Mouse (Mus musculus): ENCODE results near the gene Poldip3. TPM values are rescaled to one million over a fixed set of nuclear protein-coding genes. Genes with fewer than 3 reads are reported as not detected.
"Not testable (repeated sequence)": the region's sequence is repeated elsewhere in the genome, so short reads cannot be mapped to it uniquely, and the experiment has no call there.

Gene Poldip3
- polyA plus RNA-seq, 1 experiment from 2014 or later, result 88.6 TPM

- no peaks in the 10 kb centered on the region for H3K4me1 ChIP-seq (replicated peaks; ENCODE audit: insufficient read depth, low read length)
- H3K9me3 ChIP-seq (replicated peaks; ENCODE audit: low read length), result no peaks in the 10 kb centered on the region
- WGBS, result 84% methylated on average over 2 of the region's 2 CpGs
- peaks cover 66% of the 10 kb centered on the region for H3K36me3 ChIP-seq (ENCODE audit: insufficient read depth, low read length)
- ATAC-seq (replicated peaks; ENCODE audit: low FRiP score, low read depth) (no peak), DNase-seq (ENCODE audit: low spot score) (no peak)
- H3K9ac ChIP-seq (ENCODE audit: low read depth, low read length), result no peak overlapping the region
- no peak for TF ChIP-seq CTCF (IDR thresholded peaks at IDR 0.05; ENCODE audit: low read depth)
- H3K27ac ChIP-seq, result no peak overlapping the region
- H3K4me3 ChIP-seq (replicated peaks; ENCODE audit: low read depth, low read length), result no peak overlapping the region
- no peaks in the 10 kb centered on the region for H3K27me3 ChIP-seq (ENCODE audit: insufficient read depth, low read length)
- no peak overlapping the region for H3K4me2 ChIP-seq (ENCODE audit: low read length)
Observed at GRCm38 (mm10) chr15:83135654-83136053, 13.5 kb downstream of the Poldip3 start.

- H3K27ac ChIP-seq, result no peak overlapping the region
- 89% methylated on average over 6 of the region's 6 CpGs for WGBS
- no peak for ATAC-seq (replicated peaks; ENCODE audit: low FRiP score, low read depth)
Observed at GRCm38 (mm10) chr15:83134671-83135070, 14.5 kb downstream of the Poldip3 start.

GRCm38 (mm10) chr15:83129530-83130231 is 19.5 kb downstream of the Poldip3 start:
- no peak; the same call in 1 of the 2 replicates for ATAC-seq (replicated peaks; ENCODE audit: low FRiP score, low read depth)
- H3K9me3 ChIP-seq (replicated peaks; ENCODE audit: low read length), result no peaks in the 10 kb centered on the region
- H3K4me1 ChIP-seq (replicated peaks; ENCODE audit: insufficient read depth, low read length), result no peaks in the 10 kb centered on the region
- no peak for DNase-seq (ENCODE audit: low spot score)
- H3K27me3 ChIP-seq (ENCODE audit: insufficient read depth, low read length), result no peaks in the 10 kb centered on the region
- H3K4me3 ChIP-seq (replicated peaks; ENCODE audit: low read depth, low read length), result no peak overlapping the region
- no peak overlapping the region for H3K27ac ChIP-seq
- no peak overlapping the region for H3K9ac ChIP-seq (ENCODE audit: low read depth, low read length)
- H3K4me2 ChIP-seq (ENCODE audit: low read length), result no peak overlapping the region
- no peak for TF ChIP-seq CTCF (IDR thresholded peaks at IDR 0.05; ENCODE audit: low read depth)
- peaks cover 79% of the 10 kb centered on the region for H3K36me3 ChIP-seq (ENCODE audit: insufficient read depth, low read length)
- 87% methylated on average over 7 of the region's 7 CpGs for WGBS

More at GRCm38 (mm10) chr15:83134671-83135070, 14.5 kb downstream of the Poldip3 start:
- Histone ChIP-seq H3K4me1 (replicated peaks; ENCODE audit: insufficient read depth, low read length) (no peaks in the 10 kb centered on the region), H3K27me3 (ENCODE audit: insufficient read depth, low read length) (no peaks in the 10 kb centered on the region), H3K9me3 (replicated peaks; ENCODE audit: low read length) (no peaks in the 10 kb centered on the region), H3K4me2 (ENCODE audit: low read length) (no peak overlapping the region), H3K4me3 (replicated peaks; ENCODE audit: low read depth, low read length) (no peak overlapping the region), H3K36me3 (ENCODE audit: insufficient read depth, low read length) (peaks cover 76% of the 10 kb centered on the region), H3K9ac (ENCODE audit: low read depth, low read length) (no peak overlapping the region)
- DNase-seq (ENCODE audit: low spot score), result no peak
- no peak for TF ChIP-seq CTCF (IDR thresholded peaks at IDR 0.05; ENCODE audit: low read depth)

GRCm38 (mm10) chr15:83127037-83127436 is 22.1 kb downstream of the Poldip3 start:
- not testable (repeated sequence) for H3K4me1 ChIP-seq (replicated peaks; ENCODE audit: insufficient read depth, low read length); H3K9me3 ChIP-seq (replicated peaks; ENCODE audit: low read length); H3K4me2 ChIP-seq (ENCODE audit: low read length); H3K27ac ChIP-seq; DNase-seq (ENCODE audit: low spot score); H3K9ac ChIP-seq (ENCODE audit: low read depth, low read length); ATAC-seq (replicated peaks; ENCODE audit: low FRiP score, low read depth); H3K27me3 ChIP-seq (ENCODE audit: insufficient read depth, low read length); H3K4me3 ChIP-seq (replicated peaks; ENCODE audit: low read depth, low read length)
- peaks cover 60% of the 10 kb centered on the region for H3K36me3 ChIP-seq (ENCODE audit: insufficient read depth, low read length)
- 80% methylated on average over 3 of the region's 3 CpGs for WGBS

- no peak for TF ChIP-seq CTCF (IDR thresholded peaks at IDR 0.05; ENCODE audit: low read depth)
- ATAC-seq (replicated peaks; ENCODE audit: low FRiP score, low read depth) (no peak), DNase-seq (ENCODE audit: low spot score) (no peak)
- Histone ChIP-seq H3K9ac (ENCODE audit: low read depth, low read length) (no peak overlapping the region), H3K36me3 (ENCODE audit: insufficient read depth, low read length) (peaks cover 55% of the 10 kb centered on the region), H3K27ac (no peak overlapping the region), H3K4me2 (ENCODE audit: low read length) (no peak overlapping the region), H3K9me3 (replicated peaks; ENCODE audit: low read length) (no peaks in the 10 kb centered on the region), H3K27me3 (ENCODE audit: insufficient read depth, low read length) (no peaks in the 10 kb centered on the region), H3K4me3 (replicated peaks; ENCODE audit: low read depth, low read length) (no peak overlapping the region), H3K4me1 (replicated peaks; ENCODE audit: insufficient read depth, low read length) (peaks cover 2% of the 10 kb centered on the region; the same call in 1 of the 2 replicates)
- WGBS, result 95% methylated on average over 9 of the region's 9 CpGs
Observed at GRCm38 (mm10) chr15:83126582-83126981, 22.6 kb downstream of the Poldip3 start.

- H3K27me3 ChIP-seq (ENCODE audit: insufficient read depth, low read length), result no peaks in the 10 kb centered on the region
- H3K9me3 ChIP-seq (replicated peaks; ENCODE audit: low read length), result no peaks in the 10 kb centered on the region
- H3K36me3 ChIP-seq (ENCODE audit: insufficient read depth, low read length), result peaks cover 36% of the 10 kb centered on the region
- no peak overlapping the region for H3K9ac ChIP-seq (ENCODE audit: low read depth, low read length)
- H3K4me1 ChIP-seq (replicated peaks; ENCODE audit: insufficient read depth, low read length), result peaks cover 4% of the 10 kb centered on the region; the same call in 1 of the 2 replicates
- no peak overlapping the region for H3K4me3 ChIP-seq (replicated peaks; ENCODE audit: low read depth, low read length)
- no peak for TF ChIP-seq CTCF (IDR thresholded peaks at IDR 0.05; ENCODE audit: low read depth)
- no peak for ATAC-seq (replicated peaks; ENCODE audit: low FRiP score, low read depth)
- no peak overlapping the region for H3K4me2 ChIP-seq (ENCODE audit: low read length)
- 65% methylated on average over 5 of the region's 5 CpGs for WGBS
- no peak for DNase-seq (ENCODE audit: low spot score)
- no peak overlapping the region for H3K27ac ChIP-seq
Observed at GRCm38 (mm10) chr15:83124625-83125024, 24.6 kb downstream of the Poldip3 start.

Measured in kidney, postnatal 0 days (tissue).